ENCODE assay signal across 11 mouse cellular contexts in the genomic region with DNA sequence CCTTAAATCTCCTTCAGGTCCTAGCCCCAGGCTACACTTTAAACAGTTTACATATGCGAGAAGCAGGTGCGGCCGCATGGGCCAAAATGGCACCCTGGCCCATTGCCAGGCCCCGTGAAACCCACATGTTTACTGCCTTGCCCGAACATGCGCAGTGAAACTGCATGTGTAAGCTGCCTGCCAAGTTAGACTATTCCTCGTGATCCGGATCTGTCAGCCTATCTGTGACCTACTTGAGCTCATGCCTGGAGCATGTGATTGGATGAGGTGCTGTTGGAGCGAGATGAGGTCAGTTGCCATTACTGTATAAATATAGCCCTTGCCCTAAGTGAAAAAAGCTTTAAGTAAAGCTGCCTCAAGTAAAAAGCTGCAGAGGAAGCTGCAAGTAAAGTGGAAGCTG. TPM values are rescaled to one million over a fixed set of nuclear protein-coding genes. Genes with fewer than 3 reads are reported as not detected.
DNase-seq lines count a peak whose midpoint lies in the region; ATAC-seq and TF ChIP-seq lines count a peak whose summit lies in the region.
"Not testable (repeated sequence)": the region's sequence is repeated elsewhere in the genome, so short reads cannot be mapped to it uniquely, and the experiment has no call there.
"Had no signal": no experiment of that assay in that cellular context is flagged by ENCODE, and none has a peak within 500 bp of the region (broad histone marks: within the 10 kb centered on the region; RNA-seq: fewer than 3 reads in every experiment).

No protein-coding gene starts in this region.

- H3K36me3 ChIP-seq in heart, embryonic 13.5 days: peaks cover 23% of the 10 kb centered on the region; the same call in 1 of the 2 replicates
- not testable (repeated sequence) for H3K36me3 ChIP-seq in hindbrain, postnatal 0 days (ENCODE audit: insufficient read depth, low read length)

- TF ChIP-seq CTCF in gastrocnemius, adult 2 months (IDR thresholded peaks at IDR 0.05); hindbrain, postnatal 0 days (IDR thresholded peaks at IDR 0.05; ENCODE audit: low read depth): not testable (repeated sequence)

- not testable (repeated sequence) for H3K27me3 ChIP-seq in heart, embryonic 13.5 days (replicated peaks); hindbrain, postnatal 0 days (ENCODE audit: insufficient read depth, low read length)

- H3K9ac ChIP-seq in heart, embryonic 13.5 days; hindbrain, postnatal 0 days (replicated peaks; ENCODE audit: low read length): not testable (repeated sequence)

- H3K27ac ChIP-seq in gastrocnemius, adult 2 months: peak overlapping the region; percentile 89
- peak overlapping the region; percentile 48; the same call in 1 of the 2 replicates for H3K27ac ChIP-seq in heart, embryonic 13.5 days (replicated peaks)
- H3K27ac ChIP-seq in hindbrain, postnatal 0 days: not testable (repeated sequence)

- not testable (repeated sequence) for H3K4me2 ChIP-seq in heart, embryonic 13.5 days; hindbrain, postnatal 0 days (ENCODE audit: low read depth, low read length)

- peak; percentile 78 for ATAC-seq in cerebellum, adult (ENCODE audit: insufficient number of reproducible peaks, low FRiP score, low TSS enrichment)
- ATAC-seq in heart, embryonic 13.5 days (ENCODE audit: extremely low read depth, insufficient number of reproducible peaks, low FRiP score, low TSS enrichment): not testable (repeated sequence)
- peak; percentile 62 for ATAC-seq in hindbrain, postnatal 0 days

- peak; percentile 47 to 67 for DNase-seq in cerebellum, postnatal 14 days
- DNase-seq in gastrocnemius, adult 2 months: peak; percentile 82
- not testable (repeated sequence) for DNase-seq in hindbrain, postnatal 0 days (ENCODE audit: low spot score)
- DNase-seq in left cerebral cortex, postnatal 4 days: peak; percentile 31
- DNase-seq in retina, adult 2 months (ENCODE audit: low read depth, low spot score): peak; percentile 55
- peak; percentile 12 to 37 for DNase-seq in urinary bladder, postnatal 36 days (ENCODE audit: low spot score in 2 of 2)

- not testable (repeated sequence) for H3K9me3 ChIP-seq in heart, embryonic 13.5 days; hindbrain, postnatal 0 days (ENCODE audit: low read length)

- intact Hi-C loops in gastrocnemius, adult 2 months (cut with DNase I); left cerebral cortex, postnatal 4 days (cut with DNase I): not testable (repeated sequence)

- peak overlapping the region; percentile 35 for H3K4me3 ChIP-seq in gastrocnemius, adult 2 months
- H3K4me3 ChIP-seq in heart, embryonic 13.5 days; hindbrain, postnatal 0 days (ENCODE audit: low read length): not testable (repeated sequence)

- H3K4me1 ChIP-seq in heart, embryonic 13.5 days; hindbrain, postnatal 0 days (ENCODE audit: insufficient read depth, low read length): not testable (repeated sequence)

- WGBS in heart, embryonic 13.5 days: 74% methylated on average over 9 of the region's 9 CpGs
- WGBS in hindbrain, postnatal 0 days: 76% methylated on average over 9 of the region's 9 CpGs

RNA-seq across cellular contexts. Expression of a gene that starts 11.6 kb away (rescaled TPM):
- under 1 TPM; 0.22 to 0.48 TPM for total RNA-seq in gastrocnemius, adult 2 months (2021)
- 0.14 and 0.44 TPM in 2 replicates for polyA plus RNA-seq in heart, embryonic 13.5 days (2015; fragmentation: Nextera tagmentation; extraction: Ambion mirVana)
- 1.5 and 1.8 TPM in 2 replicates for total RNA-seq in hindbrain, postnatal 0 days (2014; rRNA removed)
- polyA plus RNA-seq in hindbrain, postnatal 0 days (2015; fragmentation: Nextera tagmentation; extraction: Ambion mirVana): 1.6 and 1.8 TPM in 2 replicates
- total RNA-seq in left cerebral cortex, postnatal 4 days (2021): under 1 TPM; 0.26 to 0.66 TPM
- total RNA-seq: gastrocnemius, postnatal 4 days; megakaryocyte-erythroid progenitor cell, adult 5-6 weeks had no signal
- polyA plus RNA-seq: liver, embryonic 12.5 days had no signal

RNA-seq across cellular contexts. Expression of a gene that starts 29.8 kb away (rescaled TPM):
- 1 to 10 TPM; 2.8 to 3.4 TPM for total RNA-seq in gastrocnemius, adult 2 months (2021)
- polyA plus RNA-seq in heart, embryonic 13.5 days (2015; fragmentation: Nextera tagmentation; extraction: Ambion mirVana): 4.6 and 4.9 TPM in 2 replicates
- 1.5 and 3.2 TPM in 2 replicates for total RNA-seq in hindbrain, postnatal 0 days (2014; rRNA removed)
- polyA plus RNA-seq in hindbrain, postnatal 0 days (2015; fragmentation: Nextera tagmentation; extraction: Ambion mirVana): 6.9 and 7.1 TPM in 2 replicates
- 1 to 10 TPM; 3.5 to 5.0 TPM for total RNA-seq in left cerebral cortex, postnatal 4 days (2021)

RNA-seq across cellular contexts. Expression of a gene that starts 49.2 kb away (rescaled TPM):
- total RNA-seq in gastrocnemius, adult 2 months (2021): not detected
- polyA plus RNA-seq in heart, embryonic 13.5 days (2015; fragmentation: Nextera tagmentation; extraction: Ambion mirVana): 31.6 and 33.3 TPM in 2 replicates
- total RNA-seq in hindbrain, postnatal 0 days (2014; rRNA removed): 7.9 and 11.4 TPM in 2 replicates
- polyA plus RNA-seq in hindbrain, postnatal 0 days (2015; fragmentation: Nextera tagmentation; extraction: Ambion mirVana): 12.5 and 16.3 TPM in 2 replicates
- total RNA-seq in left cerebral cortex, postnatal 4 days (2021): 1 to 10 TPM; 6.6 to 6.7 TPM

RNA-seq across cellular contexts. Expression of a gene that starts 56.1 kb away (rescaled TPM):
- 10 to 100 TPM; 31.6 to 31.8 TPM for total RNA-seq in gastrocnemius, adult 2 months (2021)
- 22.6 and 23.4 TPM in 2 replicates for polyA plus RNA-seq in heart, embryonic 13.5 days (2015; fragmentation: Nextera tagmentation; extraction: Ambion mirVana)
- total RNA-seq in hindbrain, postnatal 0 days (2014; rRNA removed): 26.7 and 29.9 TPM in 2 replicates
- polyA plus RNA-seq in hindbrain, postnatal 0 days (2015; fragmentation: Nextera tagmentation; extraction: Ambion mirVana): 39.0 and 40.3 TPM in 2 replicates
- 10 to 100 TPM; 46.1 to 48.4 TPM for total RNA-seq in left cerebral cortex, postnatal 4 days (2021)
